Mouse (Mus musculus): ENCODE results near the gene Stat3.

DNA sequence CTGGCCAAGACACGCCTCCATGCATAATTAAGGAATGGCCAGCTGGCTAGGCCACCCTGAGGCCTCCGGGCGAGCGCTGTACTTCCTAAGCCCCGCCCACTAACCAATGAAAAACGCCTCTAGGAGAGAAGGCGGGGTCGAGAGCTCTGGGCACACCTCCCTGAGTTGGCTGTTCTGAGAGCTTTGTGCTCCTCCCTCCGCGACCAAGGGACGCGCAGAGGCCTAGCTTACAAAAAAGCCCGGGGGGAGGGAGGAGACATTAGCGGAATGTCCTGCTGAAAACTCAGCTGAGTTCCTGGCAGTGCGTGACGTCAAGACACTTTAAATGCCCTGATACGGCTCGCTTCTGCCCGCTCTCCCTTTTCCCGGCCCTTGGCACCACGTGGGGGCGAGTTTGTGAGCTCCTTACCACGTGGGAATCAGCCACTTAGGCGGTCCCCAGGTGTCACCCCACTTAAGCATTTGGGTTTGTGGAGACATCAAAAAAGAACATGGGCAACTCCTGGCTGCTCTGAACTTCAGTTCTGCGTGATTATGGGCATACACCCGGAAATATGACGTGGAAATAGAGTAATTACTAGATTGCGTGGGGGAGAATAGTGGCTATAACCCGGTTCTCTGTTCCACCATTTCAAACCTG is at the start of gene Stat3:
- TF ChIP-seq CTCF (IDR thresholded peaks at IDR 0.05 in 2 of 3, conservative IDR thresholded peaks at IDR 0.05 in 1 of 3; ENCODE audit: control insufficient read depth in 1 of 3, insufficient read depth in 1 of 3, low read depth in 2 of 3, low read length in 3 of 3, poor library complexity in 1 of 3, severe bottlenecking in 1 of 3) = no peak
- TF ChIP-seq NRF1 (IDR thresholded peaks at IDR 0.05; ENCODE audit: insufficient read depth, low read depth, low read length, poor library complexity, severe bottlenecking) = peak; percentile 51; the same call in 1 of the 2 replicates
- no peak for TF ChIP-seq MEF2A (IDR thresholded peaks at IDR 0.05; ENCODE audit: extremely low read depth, insufficient replicate concordance, low read depth, low read length, poor library complexity, severe bottlenecking)
- TF ChIP-seq BHLHE40 (IDR thresholded peaks at IDR 0.05; ENCODE audit: borderline replicate concordance, low read depth, low read length) = peak; percentile 74
- peak; percentile 11; the same call in 1 of the 2 replicates for TF ChIP-seq GABPA (IDR thresholded peaks at IDR 0.05; ENCODE audit: low read depth, low read length)
- peak; percentile 99 for TF ChIP-seq MYC (IDR thresholded peaks at IDR 0.05; ENCODE audit: low read depth, low read length)
- TF ChIP-seq CHD2 (IDR thresholded peaks at IDR 0.05; ENCODE audit: low read length) = peak; percentile 55

Data from MEL (cell line).